Mouse (Mus musculus) adrenal gland, adult 2 months (tissue): ENCODE measurements at regions not wholly inside any gene's neighbourhood (a gene's known extent, or its start where the extent isn't known, plus 50 kb on each side); places are given as distances from the start of the nearest gene placed in this dataset.

Source experiments
- DNase-seq: peaks from one replicate; pipeline ENCODE4 v3.0.0; 2021

DNA sequence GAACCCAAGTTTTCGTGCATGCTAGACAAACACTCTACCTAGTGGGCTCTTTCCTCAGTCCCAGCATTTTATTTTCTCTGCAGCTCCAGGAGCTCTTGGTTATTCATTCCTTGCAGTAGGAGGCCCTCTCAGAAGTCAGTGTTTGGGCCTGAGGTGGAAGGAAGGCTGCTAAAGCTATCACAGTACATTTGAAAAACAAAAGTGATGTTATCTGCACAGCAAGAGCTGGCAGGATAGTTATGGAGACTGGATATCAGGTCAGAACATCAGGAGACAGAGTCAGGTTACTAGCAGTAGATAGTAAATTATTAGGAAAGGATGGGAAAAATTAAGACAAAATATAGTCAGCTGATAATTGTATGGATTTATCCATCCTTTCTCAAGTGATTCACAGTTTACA is 152.2 kb downstream of the Mtx2 start:
- DNase-seq, result no peak

- DNase-seq, result no peak
Observed at GRCm38 (mm10) chr2:74981856-74982255, 156.3 kb downstream of the Mtx2 start.

GRCm38 (mm10) chr2:74993802-74994201 is 168.2 kb downstream of the Mtx2 start:
- DNase-seq, result no peak

DNA sequence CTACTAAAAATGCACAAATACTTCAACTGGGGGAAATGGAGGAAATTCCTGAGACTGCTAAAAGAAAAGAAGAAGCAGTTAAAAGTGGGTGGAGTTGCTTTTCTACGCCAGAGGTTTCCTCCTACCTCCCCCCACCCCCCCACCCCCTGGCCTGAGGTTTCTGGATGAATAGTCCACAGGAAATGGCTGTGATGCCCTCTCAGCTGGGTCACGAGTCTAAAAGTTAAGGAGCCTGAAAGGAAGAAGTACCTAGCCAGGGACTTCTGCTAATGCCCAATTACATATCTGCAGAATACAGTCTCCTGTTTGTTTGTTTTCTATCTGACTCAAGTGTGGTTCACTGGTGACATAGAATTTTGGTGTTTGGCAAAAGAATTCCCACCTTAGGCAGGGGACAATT is 169.4 kb downstream of the Mtx2 start:
- DNase-seq, result no peak

- no peak for DNase-seq
Observed at GRCm38 (mm10) chr2:74997736-74998135, 172.1 kb downstream of the Mtx2 start.

- DNase-seq, result no peak
Observed at GRCm38 (mm10) chr2:75000368-75000796, 174.8 kb downstream of the Mtx2 start.

GRCm38 (mm10) chr2:75002562-75002961 is 177.0 kb downstream of the Mtx2 start:
- DNase-seq, result peak; percentile 73

- DNase-seq, result peak; percentile 6
Observed at GRCm38 (mm10) chr2:75008116-75008515, 182.5 kb downstream of the Mtx2 start.

GRCm38 (mm10) chr2:75010647-75011046 is 185.0 kb downstream of the Mtx2 start:
- no peak for DNase-seq

DNA sequence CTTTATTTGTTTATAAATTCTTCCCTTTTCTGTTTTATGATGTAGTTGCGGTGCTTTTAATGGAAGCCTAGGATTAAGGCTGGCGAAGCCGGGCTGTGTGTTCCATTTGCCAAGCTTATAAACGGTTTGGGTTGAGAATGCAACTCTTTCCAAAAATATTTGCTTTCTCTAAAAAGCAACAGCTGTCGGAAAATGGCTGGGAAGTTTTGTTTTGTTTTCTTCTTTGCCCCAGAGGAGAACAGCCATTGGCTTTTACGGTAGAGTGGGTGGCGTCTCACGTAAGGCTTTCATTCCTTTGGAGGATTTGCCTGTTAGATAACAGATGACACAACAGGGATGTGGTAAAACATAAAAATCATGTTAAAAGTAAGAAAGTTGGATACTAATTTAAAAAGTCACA is 186.4 kb downstream of the Mtx2 start:
- no peak for DNase-seq

GRCm38 (mm10) chr2:75014994-75015728 is 189.6 kb downstream of the Mtx2 start:
- no peak for DNase-seq

GRCm38 (mm10) chr2:75019459-75019858 is 193.9 kb downstream of the Mtx2 start:
- DNase-seq, result peak; percentile 44

DNA sequence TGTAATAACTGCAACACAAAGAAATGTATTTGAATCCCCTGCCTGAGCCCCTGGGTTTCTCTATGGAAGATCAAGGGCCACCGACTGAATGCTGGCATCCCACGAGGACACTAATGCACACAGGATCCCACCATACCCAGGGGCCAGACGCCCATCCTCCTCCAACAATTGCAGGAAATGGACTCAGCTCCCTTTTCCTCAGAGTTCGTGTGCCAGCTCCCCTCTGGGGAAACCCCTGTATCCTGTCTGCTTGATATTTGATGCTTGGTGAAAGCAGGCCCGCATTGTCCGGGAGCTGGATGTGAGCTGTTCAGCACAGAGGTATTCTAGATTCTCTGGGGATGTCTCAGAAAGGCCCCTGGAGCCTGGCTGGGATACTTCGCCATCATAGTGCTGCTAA is 196.0 kb downstream of the Mtx2 start:
- peak; percentile 35 for DNase-seq

DNA sequence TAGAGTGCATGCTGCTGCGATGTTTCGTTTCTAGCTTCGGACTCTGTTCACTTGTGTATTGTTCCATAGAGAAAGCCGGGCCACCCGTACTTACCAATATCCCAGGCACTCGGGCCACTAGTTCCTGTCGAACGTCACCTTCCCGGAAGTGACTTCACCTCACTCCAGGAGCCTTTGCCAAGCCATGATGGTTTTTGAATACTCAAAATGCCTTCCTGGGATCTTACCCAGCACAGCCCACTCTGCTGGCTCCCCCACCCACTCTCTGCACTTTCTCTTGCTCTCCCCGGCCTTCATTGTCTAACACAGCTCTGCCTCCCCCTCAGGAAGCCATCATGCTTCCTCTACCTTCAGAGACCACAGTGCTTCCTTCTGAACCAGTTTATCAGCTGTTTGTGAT is 202.5 kb downstream of the Mtx2 start:
- no peak for DNase-seq

GRCm38 (mm10) chr2:75029089-75029693 is 203.6 kb downstream of the Mtx2 start:
- DNase-seq, result no peak

- DNase-seq, result no peak
Observed at GRCm38 (mm10) chr2:75034708-75035107, 209.1 kb downstream of the Mtx2 start.

- no peak for DNase-seq
Observed at GRCm38 (mm10) chr2:75039066-75039465, 213.5 kb downstream of the Mtx2 start.

DNA sequence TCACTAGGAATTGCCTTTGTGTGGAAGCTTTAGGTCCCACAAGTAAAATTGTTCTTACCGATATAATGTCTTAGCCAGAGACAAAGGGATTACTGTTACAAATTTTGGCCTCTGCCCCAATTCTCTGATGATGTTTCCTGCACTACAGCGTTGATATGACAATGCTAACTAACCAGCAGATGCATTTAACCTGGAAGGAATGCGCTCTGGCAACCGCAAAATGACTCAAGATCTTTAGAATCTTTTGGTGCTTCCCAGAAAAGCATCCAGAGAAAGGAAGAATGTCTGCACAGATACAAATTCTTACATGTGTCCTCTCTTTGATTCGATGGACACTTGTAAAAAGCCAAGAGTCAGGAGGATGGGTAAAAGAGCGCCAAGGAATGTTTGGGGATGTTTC is 221.3 kb downstream of the Mtx2 start:
- no peak for DNase-seq

GRCm38 (mm10) chr2:75048071-75048470 is 222.5 kb downstream of the Mtx2 start:
- DNase-seq, result no peak

GRCm38 (mm10) chr2:75054474-75055186 is 229.0 kb downstream of the Mtx2 start:
- DNase-seq, result peak; percentile 12

DNA sequence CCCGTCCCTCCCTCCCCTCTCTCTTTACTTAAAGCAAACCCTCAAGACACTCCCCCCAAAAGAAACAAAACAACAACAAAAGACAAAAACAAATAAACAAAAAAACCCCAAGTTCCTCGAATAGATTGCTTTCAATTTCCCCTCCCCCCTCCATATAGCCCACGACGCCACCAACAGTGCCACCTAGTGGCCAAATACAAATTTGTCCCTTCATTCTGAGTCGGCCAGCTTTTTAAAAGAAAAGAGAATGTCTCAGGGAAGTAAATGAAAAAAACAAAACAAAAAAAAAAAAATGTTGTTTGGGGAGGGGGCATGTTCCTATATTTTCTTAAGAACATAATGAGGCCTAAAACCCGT is 229.6 kb downstream of the Mtx2 start:
- DNase-seq, result peak; percentile 40

GRCm38 (mm10) chr2:75061009-75061408 is 235.4 kb downstream of the Mtx2 start:
- no peak for DNase-seq

GRCm38 (mm10) chr2:75061456-75062188 is 236.0 kb downstream of the Mtx2 start:
- peak; percentile 28 for DNase-seq
